Mouse (Mus musculus) E14TG2a.4 (cell line): ENCODE measurements at regions not wholly inside any gene's neighbourhood (a gene's known extent, or its start where the extent isn't known, plus 50 kb on each side); places are given as distances from the start of the nearest gene placed in this dataset.

Source experiments
- CTCF ChIP-seq: conservative IDR thresholded peaks from 2 replicates; pipeline ENCODE4 v1.5.1; 2014; ENCODE audit warnings: low read length
- NANOG ChIP-seq: IDR thresholded peaks from 2 replicates; pipeline ENCODE4 v1.6.1; 2014; ENCODE audit warnings: borderline replicate concordance, low read length, mixed read lengths
- POU5F1 ChIP-seq: IDR thresholded peaks from 2 replicates; pipeline ENCODE4 v1.6.1; 2014; ENCODE audit warnings: low read length, borderline replicate concordance

DNA sequence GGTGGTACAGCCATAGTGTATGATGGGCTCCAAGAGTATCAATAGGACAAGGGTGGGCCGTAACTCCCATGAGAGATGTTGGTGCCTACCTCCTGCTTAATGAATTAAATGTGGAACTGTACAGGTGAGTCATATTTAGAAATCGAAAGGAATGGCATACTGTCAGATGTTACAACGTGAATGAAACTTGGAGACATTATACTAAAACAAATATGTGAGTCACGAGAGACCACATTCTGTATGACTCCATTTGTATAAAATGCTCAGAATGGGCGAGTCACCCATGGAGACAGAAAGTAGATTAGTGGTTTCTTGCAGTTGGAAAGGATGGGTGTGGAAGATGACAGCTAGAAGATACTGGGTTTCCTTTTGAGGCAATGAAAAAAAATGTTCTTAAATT is 340.4 kb upstream of the Gm21798 start:
- TF ChIP-seq CTCF (no peak), NANOG (no peak), POU5F1 (no peak)
